Mouse (Mus musculus): Measurements from ENCODE around the gene Cox7a1.
A peak's percentile ranks its signal among the peaks of the same experiment; 100 is the strongest.

The Cox7a1 gene

GRCm38 (mm10) chr7:30221433-30221832, 37.5 kb downstream of the Cox7a1 start:
- DNase-seq (ENCODE audit: low spot score) = no peak

DNA sequence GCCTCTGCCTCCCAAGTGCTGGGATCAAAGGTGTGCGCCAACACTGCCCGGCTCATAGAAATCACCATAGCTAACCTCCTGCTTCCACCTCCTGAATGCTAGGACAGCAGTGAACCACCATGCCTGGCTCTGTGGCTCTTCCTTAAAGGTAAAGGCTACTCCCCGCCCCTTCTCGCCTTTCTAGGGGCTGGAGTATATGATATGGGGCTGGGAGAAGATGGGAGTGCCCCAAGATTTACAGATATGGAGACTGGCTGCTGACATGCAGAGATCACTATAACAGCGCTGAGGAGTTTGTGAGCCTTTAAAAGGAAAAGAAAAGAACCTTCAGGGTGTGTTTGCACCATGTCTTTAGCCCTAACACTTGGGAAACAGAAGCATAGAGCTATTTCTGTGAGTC, 38.3 kb downstream of the Cox7a1 start:
- no peak for DNase-seq (ENCODE audit: low spot score)

GRCm38 (mm10) chr7:30224206-30224605, 40.3 kb downstream of the Cox7a1 start:
- DNase-seq (ENCODE audit: low spot score) = no peak

GRCm38 (mm10) chr7:30231328-30231668, 47.4 kb downstream of the Cox7a1 start:
- DNase-seq (ENCODE audit: low spot score) = no peak

- peak; percentile 97 for DNase-seq (ENCODE audit: low spot score)
Measured at GRCm38 (mm10) chr7:30231669-30232454, 47.9 kb downstream of the Cox7a1 start, which contains the start of the genes Polr2i and Tbcb. Gene Polr2i (plus strand): TSS chr7:30231948. Gene Tbcb (minus strand): TSS chr7:30232272.

DNA sequence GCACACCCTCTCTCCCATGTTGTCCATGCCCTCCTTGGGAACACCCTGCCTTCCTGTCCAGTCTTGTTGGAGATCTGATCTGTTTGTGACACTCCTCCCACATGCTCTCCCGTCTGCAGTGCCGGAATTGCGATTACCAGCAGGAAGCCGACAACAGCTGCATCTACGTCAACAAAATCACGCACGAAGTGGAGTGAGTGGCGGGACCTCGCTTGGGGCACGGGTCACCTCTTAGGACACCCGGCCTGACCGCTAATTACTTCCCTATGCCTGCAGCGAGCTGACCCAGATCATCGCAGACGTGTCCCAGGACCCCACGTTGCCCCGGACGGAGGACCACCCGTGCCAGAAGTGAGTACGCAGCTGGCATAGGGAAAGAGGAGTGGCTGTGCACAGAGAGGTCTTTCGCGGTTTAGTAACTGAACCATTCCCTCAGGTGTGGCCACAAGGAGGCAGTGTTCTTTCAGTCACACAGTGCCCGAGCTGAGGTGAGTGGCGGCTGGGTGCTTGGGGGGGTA, 48.7 kb downstream of the Cox7a1 start:
- peak; percentile 76 for DNase-seq (ENCODE audit: low spot score)

DNA sequence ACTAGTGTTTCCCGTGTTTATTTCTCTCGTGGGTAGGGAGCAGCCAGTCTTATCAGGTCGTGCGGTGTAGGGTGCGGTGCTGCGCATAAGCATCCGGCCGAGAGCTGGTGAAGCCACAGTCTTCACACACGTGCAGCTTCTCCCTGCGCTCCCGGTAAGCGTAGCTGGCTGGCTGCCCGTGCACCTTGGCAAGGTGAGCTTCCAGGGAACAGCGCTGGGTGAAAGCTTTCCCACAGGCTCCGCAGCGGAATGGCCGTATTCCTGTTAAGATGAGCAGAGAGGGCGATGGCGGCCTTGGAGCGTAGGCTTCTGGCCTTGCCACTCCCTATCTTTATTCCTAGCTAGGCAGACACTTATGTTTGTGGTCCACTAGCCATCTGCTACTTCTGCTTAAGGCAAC, 49.4 kb downstream of the Cox7a1 start:
- no peak for DNase-seq (ENCODE audit: low spot score)

GRCm38 (mm10) chr7:30234276-30234858, 50.4 kb downstream of the Cox7a1 start:
- no peak for DNase-seq (ENCODE audit: low spot score)

- DNase-seq (ENCODE audit: low spot score) = no peak
Measured at GRCm38 (mm10) chr7:30235091-30235490, 51.1 kb downstream of the Cox7a1 start.

DNA sequence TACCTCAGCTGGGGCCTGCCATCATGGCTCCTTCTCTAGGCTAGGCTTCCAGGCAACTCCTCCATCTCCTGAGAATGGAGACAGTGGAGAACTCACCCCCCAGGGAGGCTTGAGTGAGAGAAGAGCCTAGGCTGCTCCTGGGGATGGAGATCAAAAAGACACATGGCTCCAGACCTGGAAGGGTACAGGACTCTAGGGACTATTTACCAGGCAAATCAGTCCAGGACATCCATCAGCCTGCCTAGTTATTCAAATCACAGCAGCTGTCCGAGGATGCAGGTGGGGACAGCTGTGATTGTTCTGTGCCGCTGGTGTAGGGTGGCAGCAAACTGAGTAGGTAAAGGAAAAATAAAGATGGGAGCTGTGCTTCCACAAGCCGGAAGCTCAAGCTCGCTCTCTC, 51.7 kb downstream of the Cox7a1 start, which contains the start of gene Ovol3:
Ovol3 (minus strand) TSS at position 101 of the 400 bp plus-strand sequence.
- no peak for DNase-seq (ENCODE audit: low spot score)
